Mouse (Mus musculus) G1E (cell line): ENCODE results near the gene Rgs7. TPM values are rescaled to one million over a fixed set of nuclear protein-coding genes. Genes with fewer than 3 reads are reported as not detected.

Experiments
- ATAC-seq: 2 replicates; pipeline ENCODE4 v1.8.0; 2016; ENCODE audit warnings: mild to moderate bottlenecking; ENCODE audit not compliant: insufficient number of reproducible peaks, poor library complexity, low FRiP score, severe bottlenecking; ENCODE audit errors: extremely low read depth
- DNase-seq: peaks from one replicate; pipeline ENCODE4 v3.0.0; 2012; ENCODE audit warnings: low spot score
- H3K27me3 ChIP-seq: 2 replicates; pipeline ENCODE4 v1.6.1; 2012; ENCODE audit warnings: mild to moderate bottlenecking, low read length, inconsistent platforms; ENCODE audit not compliant: insufficient read depth
- H3K36me3 ChIP-seq: replicated peaks from 2 replicates; pipeline ENCODE3; 2012; ENCODE audit warnings: mild to moderate bottlenecking, inconsistent platforms
- H3K4me1 ChIP-seq: 2 replicates; pipeline ENCODE4 v1.6.1; 2012; ENCODE audit warnings: low read depth, low read length, inconsistent platforms, mixed read lengths; ENCODE audit not compliant: insufficient read depth
- H3K4me3 ChIP-seq: 2 replicates; pipeline ENCODE4 v1.5.1; 2012; ENCODE audit warnings: low read depth, mild to moderate bottlenecking, inconsistent platforms, low read length, moderate library complexity, mixed read lengths
- H3K9me3 ChIP-seq: replicated peaks from 2 replicates; pipeline ENCODE4 v1.6.1; 2012; ENCODE audit warnings: inconsistent platforms
- CTCF ChIP-seq: IDR thresholded peaks from 2 replicates; pipeline ENCODE4 v1.5.1; 2012; ENCODE audit warnings: low read depth, low read length, inconsistent platforms, mixed read lengths
- GATA1 ChIP-seq: IDR thresholded peaks from 2 replicates; pipeline ENCODE4 v1.6.1; 2012; ENCODE audit warnings: borderline replicate concordance, low read length, inconsistent platforms, mixed read lengths
- GATA2 ChIP-seq: IDR thresholded peaks from 2 replicates; pipeline ENCODE4 v1.6.1; 2012; ENCODE audit warnings: low read depth, low read length, inconsistent platforms, borderline replicate concordance
- POLR2AphosphoS5 ChIP-seq: IDR thresholded peaks from 2 replicates; pipeline ENCODE4 v1.6.1; 2012; ENCODE audit warnings: low read depth, low read length, inconsistent platforms; ENCODE audit not compliant: insufficient replicate concordance
- TAL1 ChIP-seq: conservative IDR thresholded peaks from 2 replicates; pipeline ENCODE4 v1.6.1; 2012; ENCODE audit warnings: low read depth, low read length, inconsistent platforms, mixed read lengths
- polyA plus RNA-seq: library from polyadenylated mRNA; stranded (reverse); fragments of >175 nt; gene quantifications from 2 replicates; pipeline ENCODE4 v1.2.3, GENCODE M21; 2012
- total RNA-seq, 2 experiments: library from RNA; stranded (forward) in 1 of 2; stranded (reverse) in 1 of 2; fragments of 200-1000 nt in 1 of 2; fragments of >200 nt in 1 of 2; fragmentation: Nextera tagmentation in 1 of 2; gene quantifications; 2 replicates each; pipeline ENCODE4 v1.2.3; 2014 to 2017

Rgs7 gene
- total and polyA plus RNA-seq, 3 experiments, result 0.05 TPM; not detected in 2

- no peaks in the 10 kb centered on the region for H3K27me3 ChIP-seq
- H3K36me3 ChIP-seq, result no peaks in the 10 kb centered on the region
- TF ChIP-seq POLR2AphosphoS5 (no peak), TAL1 (no peak), GATA2 (no peak), GATA1 (no peak), CTCF (no peak)
- DNase-seq (no peak), ATAC-seq (no peak)
- no peaks in the 10 kb centered on the region for H3K4me1 ChIP-seq
- peaks cover 11% of the 10 kb centered on the region for H3K9me3 ChIP-seq
- H3K4me3 ChIP-seq, result no peak overlapping the region
Observed at GRCm38 (mm10) chr1:175259374-175259773, 232.9 kb downstream of the Rgs7 start.

GRCm38 (mm10) chr1:175255224-175255623 is 237.1 kb downstream of the Rgs7 start:
- no peak for DNase-seq
- no peaks in the 10 kb centered on the region for H3K27me3 ChIP-seq
- H3K4me1 ChIP-seq, result no peaks in the 10 kb centered on the region
- H3K4me3 ChIP-seq, result no peak overlapping the region
- H3K9me3 ChIP-seq, result peaks cover 11% of the 10 kb centered on the region
- H3K36me3 ChIP-seq, result no peaks in the 10 kb centered on the region
- TF ChIP-seq GATA1 (no peak), GATA2 (no peak), CTCF (no peak), TAL1 (no peak), POLR2AphosphoS5 (no peak)
- no peak for ATAC-seq

GRCm38 (mm10) chr1:175254724-175255123 is 237.6 kb downstream of the Rgs7 start:
- DNase-seq, result no peak
- no peak for TF ChIP-seq GATA1
- ATAC-seq, result no peak

GRCm38 (mm10) chr1:175242135-175242534 is 250.2 kb downstream of the Rgs7 start:
- H3K36me3 ChIP-seq, result no peaks in the 10 kb centered on the region
- H3K4me3 ChIP-seq, result no peak overlapping the region
- peaks cover 11% of the 10 kb centered on the region for H3K9me3 ChIP-seq
- H3K4me1 ChIP-seq, result no peaks in the 10 kb centered on the region
- DNase-seq, result no peak
- no peak for TF ChIP-seq POLR2AphosphoS5
- TF ChIP-seq GATA2, result no peak
- no peak for TF ChIP-seq GATA1
- TF ChIP-seq TAL1, result no peak
- TF ChIP-seq CTCF, result no peak
- ATAC-seq, result no peak
- H3K27me3 ChIP-seq, result no peaks in the 10 kb centered on the region

More at GRCm38 (mm10) chr1:175254724-175255123, 237.6 kb downstream of the Rgs7 start:
- Histone ChIP-seq H3K27me3 (no peaks in the 10 kb centered on the region), H3K4me3 (no peak overlapping the region), H3K9me3 (peaks cover 11% of the 10 kb centered on the region), H3K4me1 (no peaks in the 10 kb centered on the region), H3K36me3 (no peaks in the 10 kb centered on the region)

GRCm38 (mm10) chr1:175240137-175240536 is 252.2 kb downstream of the Rgs7 start:
- Histone ChIP-seq H3K36me3 (no peaks in the 10 kb centered on the region), H3K27me3 (no peaks in the 10 kb centered on the region), H3K9me3 (peaks cover 11% of the 10 kb centered on the region), H3K4me1 (no peaks in the 10 kb centered on the region), H3K4me3 (no peak overlapping the region)
- no peak for ATAC-seq
- TF ChIP-seq POLR2AphosphoS5, result no peak
- no peak for TF ChIP-seq CTCF
- TF ChIP-seq TAL1, result no peak
- TF ChIP-seq GATA1, result no peak
- TF ChIP-seq GATA2, result no peak
- no peak for DNase-seq

GRCm38 (mm10) chr1:175221593-175222500 is 270.5 kb downstream of the Rgs7 start:
- Histone ChIP-seq H3K9me3 (peaks cover 8% of the 10 kb centered on the region), H3K36me3 (no peaks in the 10 kb centered on the region), H3K4me1 (no peaks in the 10 kb centered on the region), H3K27me3 (no peaks in the 10 kb centered on the region), H3K4me3 (no peak overlapping the region)
- TF ChIP-seq GATA2 (no peak), TAL1 (no peak), POLR2AphosphoS5 (no peak), CTCF (no peak), GATA1 (no peak)
- DNase-seq (no peak), ATAC-seq (no peak)
